Mouse (Mus musculus): ENCODE measurements around the gene Vmn1r27.

Vmn1r27 gene

DNA sequence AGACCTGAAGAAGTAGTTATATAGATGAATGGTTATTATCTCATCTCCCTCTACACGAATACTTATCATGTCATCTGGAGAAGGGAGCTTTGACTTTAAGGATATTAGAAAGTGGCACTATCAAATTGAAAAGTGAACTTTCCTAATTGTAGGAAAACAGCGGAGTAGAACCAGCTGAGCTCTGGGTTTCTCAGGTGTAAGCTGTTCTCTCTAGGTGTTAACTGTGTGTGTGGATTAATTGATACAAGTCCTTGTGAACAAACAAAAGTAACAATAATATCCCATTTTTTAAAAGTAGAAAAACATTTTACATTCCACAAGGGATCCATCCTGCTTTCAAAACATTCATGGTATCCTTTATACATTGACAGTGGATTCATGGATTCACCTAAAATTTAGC, at the start of gene Vmn1r27:
Vmn1r27 (minus strand) TSS at position 101 of the 400 bp plus-strand sequence.
- no peak for DNase-seq (ENCODE audit: low read depth, low spot score)

DNA sequence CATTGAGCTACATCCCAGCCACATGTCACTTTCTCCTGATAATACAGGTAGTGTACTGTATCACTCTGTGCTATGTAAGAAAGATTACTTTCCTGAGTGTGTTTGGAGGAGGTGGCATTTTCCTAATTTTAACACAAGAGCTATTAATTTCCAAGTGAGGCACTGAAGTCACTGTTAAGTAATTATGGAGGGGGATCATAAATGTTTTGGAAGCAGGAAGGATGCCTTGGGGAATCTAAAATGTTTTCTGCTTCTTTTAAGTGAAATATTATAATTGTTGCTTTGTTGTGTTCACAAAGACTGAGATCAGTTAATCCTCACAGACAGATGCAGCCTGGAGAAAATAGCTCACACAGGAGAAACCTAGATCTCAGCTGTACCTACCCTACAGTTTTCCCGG, 43.1 kb upstream of the Vmn1r27 start, which contains the start of gene Vmn1r28:
Vmn1r28 (plus strand) TSS at position 301 of the 400 bp plus-strand sequence.
- DNase-seq (ENCODE audit: low read depth, low spot score) = no peak

DNA sequence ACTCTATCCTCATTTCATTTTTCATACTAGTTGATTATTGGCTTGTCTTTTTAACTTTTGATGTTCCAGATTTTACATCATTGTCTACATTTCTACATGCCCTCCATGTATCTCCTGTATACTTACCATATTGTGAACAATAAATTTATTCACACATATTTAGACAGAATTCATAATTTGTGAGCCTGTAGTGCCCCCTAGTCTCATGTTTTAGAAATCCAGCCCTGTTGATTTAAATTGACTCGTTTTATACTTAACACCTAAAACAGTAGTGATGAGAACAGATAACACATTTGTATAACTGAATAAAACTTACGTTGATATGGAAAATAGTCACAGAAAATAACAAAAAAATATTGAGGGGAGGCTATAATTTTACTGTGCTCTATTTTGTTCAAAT, 2.5 kb downstream of the Vmn1r27 start:
- DNase-seq (ENCODE audit: low read depth, low spot score) = no peak
